Mouse (Mus musculus) CH12.LX (cell line): ENCODE results near the gene Aurka. TPM values are rescaled to one million over a fixed set of nuclear protein-coding genes. Genes with fewer than 3 reads are reported as not detected.

Experiments
- DNase-seq: peaks from one replicate; pipeline ENCODE4 v3.0.0-alpha.2; 2013; ENCODE audit errors: extremely low read depth
- H3K27ac ChIP-seq: 2 replicates; pipeline ENCODE4 v1.5.1; 2012; ENCODE audit warnings: low read depth, mild to moderate bottlenecking, control low read depth, moderate library complexity; ENCODE audit not compliant: insufficient read depth
- H3K27me3 ChIP-seq: replicated peaks from 2 replicates; pipeline ENCODE3; 2012; ENCODE audit warnings: inconsistent platforms
- H3K36me3 ChIP-seq, 2 experiments: replicated peaks in 1 of 2; 2 replicates each; pipeline versions ENCODE3 to v1.6.1; 2012; ENCODE audit warnings: inconsistent platforms in 1 of 2, low read length in 1 of 2, mild to moderate bottlenecking in 1 of 2, mixed read lengths in 1 of 2, moderate library complexity in 1 of 2; ENCODE audit not compliant: control insufficient read depth in 1 of 2, insufficient read depth in 1 of 2
- H3K4me1 ChIP-seq, 2 experiments: 2 replicates each; pipeline ENCODE4 v1.6.1; 2012; ENCODE audit warnings: inconsistent platforms in 1 of 2, moderate library complexity in 1 of 2; ENCODE audit not compliant: insufficient read depth in 2 of 2, control insufficient read depth in 1 of 2
- H3K4me2 ChIP-seq: 2 replicates; pipeline ENCODE4 v1.6.1; 2012; ENCODE audit warnings: low read depth, mild to moderate bottlenecking, control low read depth; ENCODE audit not compliant: poor library complexity, insufficient read depth, severe bottlenecking
- H3K4me3 ChIP-seq, 3 experiments: fragments of 150-350 bp in 1 of 3; sonication (generic) in 1 of 3; replicated peaks in 1 of 3; 2 replicates each; pipeline versions ENCODE3 to v1.5.1; 2011 to 2012; ENCODE audit warnings: low read depth in 2 of 3, low read length in 2 of 3, mild to moderate bottlenecking in 2 of 3, moderate library complexity in 2 of 3, control low read depth in 1 of 3, improper control_type of control experiment in 1 of 3, inconsistent platforms in 1 of 3, mixed read lengths in 1 of 3; ENCODE audit not compliant: poor library complexity in 1 of 3
- H3K79me2 ChIP-seq: replicated peaks from 2 replicates; pipeline ENCODE4 v1.6.1; 2012; ENCODE audit warnings: mild to moderate bottlenecking, moderate library complexity; ENCODE audit not compliant: control insufficient read depth, poor library complexity, insufficient read depth, severe bottlenecking; ENCODE audit errors: extremely low read depth
- H3K9ac ChIP-seq: 2 replicates; pipeline ENCODE4 v1.6.1; 2012; ENCODE audit warnings: low read depth, mild to moderate bottlenecking, control low read depth, moderate library complexity; ENCODE audit not compliant: insufficient read depth
- H3K9me3 ChIP-seq: replicated peaks from 2 replicates; pipeline ENCODE3; 2012; ENCODE audit warnings: low read length, inconsistent platforms, mixed read lengths
- BHLHE40 ChIP-seq: IDR thresholded peaks from 2 replicates; pipeline ENCODE4 v1.6.1; 2011; ENCODE audit warnings: mild to moderate bottlenecking, low read depth, low read length, improper control_type of control experiment
- CHD1 ChIP-seq: IDR thresholded peaks from 2 replicates; pipeline ENCODE4 v1.6.1; 2012; ENCODE audit warnings: low read depth, low read length, improper control_type of control experiment, inconsistent platforms
- CHD2 ChIP-seq: IDR thresholded peaks from 2 replicates; pipeline ENCODE4 v1.6.1; 2011; ENCODE audit warnings: low read length, improper control_type of control experiment
- CTCF ChIP-seq, 2 experiments: IDR thresholded peaks in 1 of 2; conservative IDR thresholded peaks in 1 of 2; 2 replicates each; pipeline ENCODE4 v1.5.1; 2011 to 2012; ENCODE audit warnings: low read depth in 2 of 2, low read length in 2 of 2, improper control_type of control experiment in 1 of 2, inconsistent platforms in 1 of 2, mild to moderate bottlenecking in 1 of 2, moderate library complexity in 1 of 2
- E2F4 ChIP-seq: IDR thresholded peaks from 2 replicates; pipeline ENCODE4 v1.6.1; 2011; ENCODE audit warnings: low read depth, low read length, improper control_type of control experiment; ENCODE audit not compliant: insufficient replicate concordance
- ELF1 ChIP-seq: IDR thresholded peaks from 2 replicates; pipeline ENCODE4 v1.6.1; 2014; ENCODE audit warnings: low read depth, mild to moderate bottlenecking, inconsistent platforms, low read length, improper control_type of control experiment
- IRF4 ChIP-seq: IDR thresholded peaks from 2 replicates; pipeline ENCODE4 v1.6.1; 2014; ENCODE audit warnings: low read depth, mild to moderate bottlenecking, inconsistent platforms, low read length, improper control_type of control experiment
- JUN ChIP-seq: IDR thresholded peaks from 2 replicates; pipeline ENCODE4 v1.6.1; 2011; ENCODE audit warnings: low read depth, mild to moderate bottlenecking, low read length, improper control_type of control experiment, moderate library complexity; ENCODE audit not compliant: insufficient read depth
- JUND ChIP-seq: conservative IDR thresholded peaks from 2 replicates; pipeline ENCODE4 v1.6.1; 2011; ENCODE audit warnings: low read depth, low read length, improper control_type of control experiment
- MAX ChIP-seq: IDR thresholded peaks from 2 replicates; pipeline ENCODE4 v1.6.1; 2011; ENCODE audit warnings: low read length, improper control_type of control experiment
- MEF2A ChIP-seq: IDR thresholded peaks from 2 replicates; pipeline ENCODE4 v1.6.1; 2014; ENCODE audit warnings: low read depth, mild to moderate bottlenecking, inconsistent platforms, low read length, improper control_type of control experiment, borderline replicate concordance
- MXI1 ChIP-seq: IDR thresholded peaks from 2 replicates; pipeline ENCODE4 v1.6.1; 2011; ENCODE audit warnings: mild to moderate bottlenecking, low read depth, low read length, improper control_type of control experiment
- MYC ChIP-seq: IDR thresholded peaks from 2 replicates; pipeline ENCODE4 v1.6.1; 2011; ENCODE audit warnings: low read depth, mild to moderate bottlenecking, improper control_type of control experiment, low read length
- NELFE ChIP-seq: IDR thresholded peaks from 2 replicates; pipeline ENCODE4 v1.6.1; 2011; ENCODE audit warnings: low read depth, low read length, improper control_type of control experiment
- NRF1 ChIP-seq: IDR thresholded peaks from 2 replicates; pipeline ENCODE4 v1.6.1; 2014; ENCODE audit warnings: low read depth, mild to moderate bottlenecking, inconsistent platforms, low read length, improper control_type of control experiment, moderate library complexity
- POLR2AphosphoS2 ChIP-seq: IDR thresholded peaks from 2 replicates; pipeline ENCODE4 v1.6.1; 2011; ENCODE audit warnings: low read depth, low read length, improper control_type of control experiment
- RAD21 ChIP-seq: IDR thresholded peaks from 2 replicates; pipeline ENCODE4 v1.6.1; 2011; ENCODE audit warnings: low read depth, mild to moderate bottlenecking, low read length, improper control_type of control experiment, moderate library complexity
- RCOR1 ChIP-seq: conservative IDR thresholded peaks from 2 replicates; pipeline ENCODE4 v1.6.1; 2012; ENCODE audit warnings: low read depth, mild to moderate bottlenecking, inconsistent platforms, low read length, improper control_type of control experiment
- SIN3A ChIP-seq: IDR thresholded peaks from 2 replicates; pipeline ENCODE4 v1.6.1; 2012; ENCODE audit warnings: low read length, improper control_type of control experiment, inconsistent platforms
- SMC3 ChIP-seq: IDR thresholded peaks from 2 replicates; pipeline ENCODE4 v1.6.1; 2011; ENCODE audit warnings: low read depth, low read length, improper control_type of control experiment
- TBP ChIP-seq: conservative IDR thresholded peaks from 2 replicates; pipeline ENCODE4 v1.6.1; 2011; ENCODE audit warnings: low read depth, low read length, improper control_type of control experiment
- UBTF ChIP-seq: IDR thresholded peaks from 2 replicates; pipeline ENCODE4 v1.6.1; 2012; ENCODE audit warnings: low read depth, mild to moderate bottlenecking, inconsistent platforms, low read length, improper control_type of control experiment, moderate library complexity
- ZC3H11A ChIP-seq: IDR thresholded peaks from 2 replicates; pipeline ENCODE4 v1.6.1; 2012; ENCODE audit warnings: low read depth, mild to moderate bottlenecking, inconsistent platforms, low read length, improper control_type of control experiment
- ZKSCAN1 ChIP-seq: IDR thresholded peaks from 2 replicates; pipeline ENCODE4 v1.6.1; 2012; ENCODE audit warnings: low read depth, inconsistent platforms, low read length, improper control_type of control experiment, borderline replicate concordance
- ZMIZ1 ChIP-seq: IDR thresholded peaks from 2 replicates; pipeline ENCODE4 v1.6.1; 2012; ENCODE audit warnings: low read depth, mild to moderate bottlenecking, inconsistent platforms, low read length, improper control_type of control experiment
- ZNF384 ChIP-seq: IDR thresholded peaks from 2 replicates; pipeline ENCODE4 v1.6.1; 2012; ENCODE audit warnings: low read depth, low read length, improper control_type of control experiment, inconsistent platforms
- dilution Hi-C: fragments of 300-500 bp; cut with MboI; formaldehyde crosslinking; loops from 2 replicates; pipeline ENCODE4 v1.14.3; 2020; ENCODE audit warnings: low sequenced_read_pairs; ENCODE audit not compliant: extremely low pct_unique_long_range_greater_than_20kb, extremely low pct_ligation_motif_present
- in situ Hi-C: fragments of 300-500 bp; cut with MboI; formaldehyde crosslinking; loops from 3 replicates; pipeline ENCODE4 v1.14.3; 2019; ENCODE audit warnings: low sequenced_read_pairs, low pct_ligation_motif_present, low pct_unique_long_range_greater_than_20kb, mixed read lengths
- polyA plus RNA-seq: library from polyadenylated mRNA; unstranded; fragments of >175 nt; gene quantifications from 2 replicates; pipeline ENCODE4 v1.2.1, GENCODE M21; 2012; ENCODE audit warnings: low read depth; ENCODE audit not compliant: insufficient read length
- total RNA-seq, 2 experiments: library from RNA; depleted of rRNA; stranded (reverse); fragments of 300-350 nt in 1 of 2; fragments of >200 nt in 1 of 2; gene quantifications; 2 replicates each; pipeline ENCODE4 v1.2.3; 2012 to 2014

Aurka gene
- total and polyA plus RNA-seq, 3 experiments = 84.4 to 128 (median 88.6) TPM

- dilution Hi-C loops = no loop called here
- no peak for DNase-seq
- no peak overlapping the region for H3K27ac ChIP-seq
- no peak for TF ChIP-seq JUN
- no peak for TF ChIP-seq CHD2
- no peak for TF ChIP-seq UBTF
- no peak for TF ChIP-seq POLR2AphosphoS2
- no peak for TF ChIP-seq CHD1
- TF ChIP-seq SIN3A = no peak
- TF ChIP-seq CTCF (conservative IDR thresholded peaks at IDR 0.05 in 1 of 2, IDR thresholded peaks at IDR 0.05 in 1 of 2; ENCODE audit: low read depth in 2 of 2, low read length in 2 of 2) = no peak
- no peak for TF ChIP-seq MAX
- no peak for TF ChIP-seq ZC3H11A
- TF ChIP-seq E2F4 = no peak
- no peak for TF ChIP-seq SMC3
- no peak for TF ChIP-seq ELF1
- no peak for TF ChIP-seq MYC
- TF ChIP-seq ZKSCAN1 = no peak
- no peak for TF ChIP-seq ZMIZ1
- TF ChIP-seq, all 38 proteins: peak for 0
- H3K36me3 ChIP-seq = peaks cover 0 to 9% of the 10 kb centered on the region in 2 experiments
- no peaks in the 10 kb centered on the region for H3K79me2 ChIP-seq
- no peak overlapping the region for H3K4me3 ChIP-seq
- in situ Hi-C loops = no loop called here
- peaks cover 5% of the 10 kb centered on the region for H3K9me3 ChIP-seq
- H3K4me1 ChIP-seq = peaks cover 4 to 5% of the 10 kb centered on the region in 2 experiments; a peak in 1 of 4 replicates
- H3K4me2 ChIP-seq = no peak overlapping the region
- no peak overlapping the region for H3K9ac ChIP-seq
- peaks cover 11% of the 10 kb centered on the region for H3K27me3 ChIP-seq
Measured at GRCm38 (mm10) chr2:172348297-172348950, 21.9 kb downstream of the Aurka start.

GRCm38 (mm10) chr2:172346933-172347611, 23.3 kb downstream of the Aurka start:
- H3K9ac ChIP-seq = no peak overlapping the region

More at GRCm38 (mm10) chr2:172346933-172347611, 23.3 kb downstream of the Aurka start:
- Histone ChIP-seq H3K36me3 (no peaks in the 10 kb centered on the region), H3K79me2 (no peaks in the 10 kb centered on the region), H3K27ac (no peak overlapping the region), H3K4me2 (no peak overlapping the region), H3K4me1 (peaks cover 4 to 5% of the 10 kb centered on the region in 2 experiments; a peak in 1 of 4 replicates), H3K27me3 (peaks cover 25% of the 10 kb centered on the region), H3K9me3 (peaks cover 5% of the 10 kb centered on the region), H3K4me3 (no peak overlapping the region)
- in situ Hi-C loops = no loop called here
- TF ChIP-seq NRF1 = no peak
- no peak for TF ChIP-seq RAD21
- TF ChIP-seq ZMIZ1 = no peak
- TF ChIP-seq ZNF384 = no peak
- TF ChIP-seq JUN = no peak
- TF ChIP-seq ZKSCAN1 = no peak
- no peak for TF ChIP-seq MXI1
- TF ChIP-seq CHD2 = no peak
- TF ChIP-seq SIN3A = no peak
- TF ChIP-seq CHD1 = no peak
- TF ChIP-seq JUND = no peak
- TF ChIP-seq ZC3H11A = no peak
- no peak for TF ChIP-seq MEF2A
- TF ChIP-seq CTCF (conservative IDR thresholded peaks at IDR 0.05 in 1 of 2, IDR thresholded peaks at IDR 0.05 in 1 of 2; ENCODE audit: low read depth in 2 of 2, low read length in 2 of 2) = no peak
- TF ChIP-seq IRF4 = no peak
- TF ChIP-seq RCOR1 = no peak
- no peak for TF ChIP-seq TBP
- TF ChIP-seq NELFE = no peak
- no peak for TF ChIP-seq ELF1
- no peak for TF ChIP-seq BHLHE40
- dilution Hi-C loops = no loop called here
- DNase-seq = no peak
